Comparison of ENCODE assay signal across 7 mouse cellular contexts in genomic region chr5:23417716-23418115, GRCm38 (mm10). TPM values are rescaled to one million over a fixed set of nuclear protein-coding genes. Genes with fewer than 3 reads are reported as not detected.
A peak's percentile ranks its signal among the peaks of the same experiment; 100 is the strongest.
DNase-seq lines count a peak whose midpoint lies in the region; ATAC-seq and TF ChIP-seq lines count a peak whose summit lies in the region.

No protein-coding gene starts in this region.

- TF ChIP-seq CTCF in stomach, postnatal 0 days (IDR thresholded peaks at IDR 0.05; ENCODE audit: low read depth): no peak

- 66% methylated on average over 2 of the region's 2 CpGs for WGBS in forebrain, embryonic 12.5 days
- 25% methylated on average over 2 of the region's 2 CpGs for WGBS in liver, embryonic 12.5 days (ENCODE audit: insufficient replicate concordance)
- WGBS in stomach, postnatal 0 days: 59% methylated on average over 2 of the region's 2 CpGs

- no peaks in the 10 kb centered on the region for H3K27me3 ChIP-seq in megakaryocyte, embryonic 14.5 days (replicated peaks)
- H3K27me3 ChIP-seq in forebrain, embryonic 12.5 days: no peaks in the 10 kb centered on the region
- H3K27me3 ChIP-seq in liver, embryonic 12.5 days (replicated peaks): no peaks in the 10 kb centered on the region
- H3K27me3 ChIP-seq in stomach, postnatal 0 days (ENCODE audit: control insufficient read depth, insufficient read depth, low read length): no peaks in the 10 kb centered on the region

- H3K4me2 ChIP-seq in forebrain, embryonic 12.5 days: peak overlapping the region; percentile 75
- H3K4me2 ChIP-seq in liver, embryonic 12.5 days: peak overlapping the region; percentile 78
- peak overlapping the region; percentile 75 for H3K4me2 ChIP-seq in stomach, postnatal 0 days (replicated peaks; ENCODE audit: low read depth)

- peak overlapping the region; percentile 92 for H3K4me3 ChIP-seq in megakaryocyte, embryonic 14.5 days (replicated peaks)
- H3K4me3 ChIP-seq in forebrain, embryonic 12.5 days (replicated peaks): peak overlapping the region; percentile 52
- peak overlapping the region; percentile 76 for H3K4me3 ChIP-seq in liver, embryonic 12.5 days
- H3K4me3 ChIP-seq in stomach, postnatal 0 days (ENCODE audit: low read depth, low read length): peak overlapping the region; percentile 66

- ATAC-seq in megakaryocyte, adult 5-6 weeks (ENCODE audit: poor library complexity, severe bottlenecking): no peak
- no peak for ATAC-seq in forebrain, embryonic 12.5 days (ENCODE audit: low FRiP score)
- ATAC-seq in liver, embryonic 12.5 days: no peak
- no peak for ATAC-seq in stomach, postnatal 0 days (ENCODE audit: low FRiP score, low TSS enrichment)
- no peak for ATAC-seq in activated CD4-positive, CD25-positive, alpha-beta regulatory T cell, adult 4 months

- peak overlapping the region; percentile 93 for H3K27ac ChIP-seq in forebrain, embryonic 12.5 days
- peak overlapping the region; percentile 90 for H3K27ac ChIP-seq in liver, embryonic 12.5 days
- H3K27ac ChIP-seq in stomach, postnatal 0 days (replicated peaks): peak overlapping the region; percentile 99

- TF ChIP-seq EP300 in stomach, postnatal 0 days (optimal IDR thresholded peaks at IDR 0.05): no peak

- H3K4me1 ChIP-seq in megakaryocyte, embryonic 14.5 days: peaks cover 76% of the 10 kb centered on the region
- peaks cover 82% of the 10 kb centered on the region for H3K4me1 ChIP-seq in forebrain, embryonic 12.5 days
- peaks cover 77% of the 10 kb centered on the region for H3K4me1 ChIP-seq in liver, embryonic 12.5 days
- H3K4me1 ChIP-seq in stomach, postnatal 0 days (replicated peaks; ENCODE audit: control insufficient read depth, insufficient read depth): 0 out of 2 replicates have a peak, but pooled peaks cover 3% of the 10 kb centered on the region

- peaks cover 52% of the 10 kb centered on the region for H3K36me3 ChIP-seq in megakaryocyte, embryonic 14.5 days (replicated peaks; ENCODE audit: low read length)
- H3K36me3 ChIP-seq in forebrain, embryonic 12.5 days (replicated peaks): peaks cover 3% of the 10 kb centered on the region
- H3K36me3 ChIP-seq in liver, embryonic 12.5 days: peaks cover 21% of the 10 kb centered on the region
- H3K36me3 ChIP-seq in stomach, postnatal 0 days (ENCODE audit: control insufficient read depth, insufficient read depth, low read length): no peaks in the 10 kb centered on the region

- H3K9me3 ChIP-seq in megakaryocyte, embryonic 14.5 days: no peaks in the 10 kb centered on the region
- no peaks in the 10 kb centered on the region for H3K9me3 ChIP-seq in forebrain, embryonic 12.5 days
- H3K9me3 ChIP-seq in liver, embryonic 12.5 days (replicated peaks): no peaks in the 10 kb centered on the region
- no peaks in the 10 kb centered on the region for H3K9me3 ChIP-seq in stomach, postnatal 0 days (ENCODE audit: control insufficient read depth, low read length)

- peak overlapping the region; percentile 68; the same call in 1 of the 2 replicates for H3K9ac ChIP-seq in forebrain, embryonic 12.5 days
- peak overlapping the region; percentile 80 for H3K9ac ChIP-seq in liver, embryonic 12.5 days
- peak overlapping the region; percentile 76 for H3K9ac ChIP-seq in stomach, postnatal 0 days (ENCODE audit: low read length)

- DNase-seq in stomach, postnatal 0 days (ENCODE audit: low spot score): no peak
- no peak for DNase-seq in layer of hippocampus, postnatal 10 days (ENCODE audit: low spot score in 2 of 2)

RNA-seq across cellular contexts. Expression of gene Kmt2e, which starts 16.5 kb away (rescaled TPM):
- polyA plus RNA-seq in megakaryocyte, embryonic 14.5 days (2012; ENCODE audit: insufficient read depth, low replicate concordance): 4.6 and 6.2 TPM in 2 replicates
- 148 and 158 TPM in 2 replicates for total RNA-seq in megakaryocyte, adult 5-6 weeks (2015)
- 63.3 and 69.2 TPM in 2 replicates for total RNA-seq in megakaryocyte, adult 5-6 weeks (2017)
- 138 and 146 TPM in 2 replicates for polyA plus RNA-seq in forebrain, embryonic 12.5 days (2016; fragmentation: Nextera tagmentation; extraction: Ambion mirVana)
- polyA plus RNA-seq in liver, embryonic 12.5 days (2016; fragmentation: Nextera tagmentation; extraction: Ambion mirVana): 45.1 and 45.4 TPM in 2 replicates
- 51.9 and 54.8 TPM in 2 replicates for polyA plus RNA-seq in stomach, postnatal 0 days (2015; fragmentation: Nextera tagmentation; extraction: Ambion mirVana)
- polyA plus RNA-seq in activated CD4-positive, CD25-positive, alpha-beta regulatory T cell, adult 4 months (2017; shearing (Covaris generic)): 100 to 1,000 TPM; 171 to 206 TPM
- 100 to 1,000 TPM; 114 to 131 TPM for total RNA-seq in layer of hippocampus, postnatal 10 days (2021)
